Mouse (Mus musculus): ENCODE measurements around the gene Plau. TPM values are rescaled to one million over a fixed set of nuclear protein-coding genes. Genes with fewer than 3 reads are reported as not detected.

Gene Plau
- polyA plus RNA-seq, 3 experiments from 2014 or later: 0.41 TPM; not detected in 2

Other genes with a start within 250 kb of the Plau start
- gene Usp54, start 195.6 kb upstream of the Plau start, polyA plus RNA-seq (2017; shearing (Covaris generic)): 1 to 10 TPM; 1.6 to 2.6 (median 1.7) TPM
- not detected for gene Myoz1, start 180.1 kb upstream of the Plau start, polyA plus RNA-seq (2017; shearing (Covaris generic))
- gene Synpo2l, start 168.3 kb upstream of the Plau start, polyA plus RNA-seq (2017; shearing (Covaris generic)): not detected
- gene Sec24c, start 162.4 kb upstream of the Plau start, polyA plus RNA-seq (2017; shearing (Covaris generic)): 100 to 1,000 TPM in 2 of 3 experiments, 10 to 100 TPM in 1; 99.7 to 119 (median 115) TPM
- gene Fut11, start 141.7 kb upstream of the Plau start, polyA plus RNA-seq (2017; shearing (Covaris generic)): 1 to 10 TPM; 4.9 to 6.5 (median 6.3) TPM
- gene Chchd1, start 133.7 kb upstream of the Plau start, polyA plus RNA-seq (2017; shearing (Covaris generic)): 100 to 1,000 TPM; 136 to 163 (median 137) TPM
- gene Zswim8, start 129.1 kb upstream of the Plau start, polyA plus RNA-seq (2017; shearing (Covaris generic)): 10 to 100 TPM; 16.0 to 25.9 (median 24.3) TPM
- 10 to 100 TPM in 2 of 3 experiments, 1 to 10 TPM in 1; 7.4 to 14.6 (median 12.3) TPM for gene Ndst2, start 102.1 kb upstream of the Plau start, polyA plus RNA-seq (2017; shearing (Covaris generic))
- 10 to 100 TPM; 30.7 to 50.9 (median 31.6) TPM for gene Camk2g, start 42.6 kb upstream of the Plau start, polyA plus RNA-seq (2017; shearing (Covaris generic))
- gene Vcl, start 92.7 kb downstream of the Plau start, polyA plus RNA-seq (2017; shearing (Covaris generic)): 1 to 10 TPM; 1.1 to 2.8 (median 1.6) TPM
- 100 to 1,000 TPM in 1 of 3 experiments, 10 to 100 TPM in 2; 70.6 to 107 (median 81.6) TPM for gene Ap3m1, start 215.8 kb downstream of the Plau start, polyA plus RNA-seq (2017; shearing (Covaris generic))
- 100 to 1,000 TPM in 2 of 3 experiments, 10 to 100 TPM in 1; 84.7 to 128 (median 118) TPM for gene Adk, start 215.9 kb downstream of the Plau start, polyA plus RNA-seq (2017; shearing (Covaris generic))

Data from inflammation-experienced regulatory T-cells, adult 6 months (primary cell).